Mouse (Mus musculus): ENCODE results near the gene Olfr324. TPM values are rescaled to one million over a fixed set of nuclear protein-coding genes. Genes with fewer than 3 reads are reported as not detected.
A peak's percentile ranks its signal among the peaks of the same experiment; 100 is the strongest.

Gene Olfr324
- total RNA-seq (2014; rRNA removed) (0.26 and 0.54 TPM in 2 replicates), polyA plus RNA-seq (2015; fragmentation: Nextera tagmentation; extraction: Ambion mirVana) (0.05 and 0.13 TPM in 2 replicates)

- 84% methylated on average over 6 of the region's 6 CpGs for WGBS
- Histone ChIP-seq H3K9me3 (ENCODE audit: low read length) (no peaks in the 10 kb centered on the region), H3K4me3 (ENCODE audit: low read length) (no peak within 1 kb of the TSS), H3K9ac (replicated peaks; ENCODE audit: low read length) (no peak within 1 kb of the TSS), H3K4me1 (ENCODE audit: insufficient read depth, low read length) (no peaks in the 10 kb centered on the region), H3K27me3 (ENCODE audit: insufficient read depth, low read length) (no peaks in the 10 kb centered on the region), H3K4me2 (ENCODE audit: low read depth, low read length) (no peak within 1 kb of the TSS), H3K36me3 (ENCODE audit: insufficient read depth, low read length) (no peaks in the 10 kb centered on the region), H3K27ac (no peak within 1 kb of the TSS)
- ATAC-seq (no peak), DNase-seq (ENCODE audit: low spot score) (no peak)
- TF ChIP-seq CTCF (IDR thresholded peaks at IDR 0.05; ENCODE audit: low read depth) = no peak
Observed at GRCm38 (mm10) chr11:58594814-58595213, at the start of gene Olfr324. Gene Olfr324 (plus strand): TSS chr11:58595114.

GRCm38 (mm10) chr11:58546322-58546721 lies 48.6 kb upstream of the Olfr324 start, which contains the start of gene Olfr329-ps:
Gene Olfr329-ps (minus strand): TSS chr11:58546422.
- Histone ChIP-seq H3K4me3 (ENCODE audit: low read length) (no peak within 1 kb of the TSS), H3K27ac (no peak within 1 kb of the TSS), H3K9ac (replicated peaks; ENCODE audit: low read length) (no peak within 1 kb of the TSS), H3K4me1 (ENCODE audit: insufficient read depth, low read length) (no peaks in the 10 kb centered on the region), H3K27me3 (ENCODE audit: insufficient read depth, low read length) (no peaks in the 10 kb centered on the region), H3K4me2 (ENCODE audit: low read depth, low read length) (no peak within 1 kb of the TSS), H3K9me3 (ENCODE audit: low read length) (no peaks in the 10 kb centered on the region), H3K36me3 (ENCODE audit: insufficient read depth, low read length) (no peaks in the 10 kb centered on the region)
- ATAC-seq (no peak), DNase-seq (ENCODE audit: low spot score) (no peak)
- 83% methylated on average over 5 of the region's 5 CpGs for WGBS
- TF ChIP-seq CTCF (IDR thresholded peaks at IDR 0.05; ENCODE audit: low read depth) = no peak

GRCm38 (mm10) chr11:58555536-58555935 lies 39.4 kb upstream of the Olfr324 start, which contains the start of gene Olfr328:
Gene Olfr328 (minus strand): TSS chr11:58555636.
- Histone ChIP-seq H3K4me2 (ENCODE audit: low read depth, low read length) (no peak within 1 kb of the TSS), H3K27ac (no peak within 1 kb of the TSS), H3K4me1 (ENCODE audit: insufficient read depth, low read length) (no peaks in the 10 kb centered on the region), H3K4me3 (ENCODE audit: low read length) (no peak within 1 kb of the TSS), H3K27me3 (ENCODE audit: insufficient read depth, low read length) (no peaks in the 10 kb centered on the region), H3K36me3 (ENCODE audit: insufficient read depth, low read length) (no peaks in the 10 kb centered on the region), H3K9ac (replicated peaks; ENCODE audit: low read length) (no peak within 1 kb of the TSS), H3K9me3 (ENCODE audit: low read length) (no peaks in the 10 kb centered on the region)
- WGBS = 71% methylated on average over 1 of the region's 1 CpGs
- DNase-seq (ENCODE audit: low spot score) (no peak), ATAC-seq (no peak)
- TF ChIP-seq CTCF (IDR thresholded peaks at IDR 0.05; ENCODE audit: low read depth) = no peak

GRCm38 (mm10) chr11:58570405-58570804 lies 24.5 kb upstream of the Olfr324 start, which contains the start of gene Olfr224:
Gene Olfr224 (minus strand): TSS chr11:58570553.
- no peak within 1 kb of the TSS for H3K4me3 ChIP-seq (ENCODE audit: low read length)
- no peaks in the 10 kb centered on the region for H3K4me1 ChIP-seq (ENCODE audit: insufficient read depth, low read length)
- no peaks in the 10 kb centered on the region for H3K9me3 ChIP-seq (ENCODE audit: low read length)
- no peaks in the 10 kb centered on the region for H3K36me3 ChIP-seq (ENCODE audit: insufficient read depth, low read length)
- DNase-seq (ENCODE audit: low spot score) = no peak
- H3K27me3 ChIP-seq (ENCODE audit: insufficient read depth, low read length) = no peaks in the 10 kb centered on the region
- H3K9ac ChIP-seq (replicated peaks; ENCODE audit: low read length) = no peak within 1 kb of the TSS
- WGBS = 70% methylated on average over 5 of the region's 5 CpGs
- no peak within 1 kb of the TSS for H3K4me2 ChIP-seq (ENCODE audit: low read depth, low read length)
- TF ChIP-seq CTCF (IDR thresholded peaks at IDR 0.05; ENCODE audit: low read depth) = no peak
- ATAC-seq = no peak
- H3K27ac ChIP-seq = no peak within 1 kb of the TSS

GRCm38 (mm10) chr11:58577430-58577829 lies 17.5 kb upstream of the Olfr324 start, which contains the start of gene Olfr325:
Gene Olfr325 (plus strand): TSS chr11:58577730.
- no peak for ATAC-seq

GRCm38 (mm10) chr11:58578636-58579035 lies 16.3 kb upstream of the Olfr324 start:
- no peaks in the 10 kb centered on the region for H3K9me3 ChIP-seq (ENCODE audit: low read length)
- no peak for TF ChIP-seq CTCF (IDR thresholded peaks at IDR 0.05; ENCODE audit: low read depth)
- no peak overlapping the region for H3K4me3 ChIP-seq (ENCODE audit: low read length)
- no peak overlapping the region for H3K27ac ChIP-seq
- H3K27me3 ChIP-seq (ENCODE audit: insufficient read depth, low read length) = no peaks in the 10 kb centered on the region
- peak; percentile 55 for DNase-seq (ENCODE audit: low spot score)
- no peak overlapping the region for H3K4me2 ChIP-seq (ENCODE audit: low read depth, low read length)
- no peak for ATAC-seq
- no peaks in the 10 kb centered on the region for H3K36me3 ChIP-seq (ENCODE audit: insufficient read depth, low read length)
- H3K9ac ChIP-seq (replicated peaks; ENCODE audit: low read length) = no peak overlapping the region
- H3K4me1 ChIP-seq (ENCODE audit: insufficient read depth, low read length) = no peaks in the 10 kb centered on the region
- WGBS = 55% methylated on average over 8 of the region's 8 CpGs

More at GRCm38 (mm10) chr11:58577430-58577829, 17.5 kb upstream of the Olfr324 start, which contains the start of gene Olfr325:
- Histone ChIP-seq H3K4me3 (ENCODE audit: low read length) (no peak within 1 kb of the TSS), H3K27ac (no peak within 1 kb of the TSS), H3K4me1 (ENCODE audit: insufficient read depth, low read length) (no peaks in the 10 kb centered on the region), H3K9ac (replicated peaks; ENCODE audit: low read length) (no peak within 1 kb of the TSS), H3K9me3 (ENCODE audit: low read length) (no peaks in the 10 kb centered on the region), H3K4me2 (ENCODE audit: low read depth, low read length) (no peak within 1 kb of the TSS), H3K27me3 (ENCODE audit: insufficient read depth, low read length) (no peaks in the 10 kb centered on the region), H3K36me3 (ENCODE audit: insufficient read depth, low read length) (no peaks in the 10 kb centered on the region)
- DNase-seq (ENCODE audit: low spot score) = no peak
- no peak for TF ChIP-seq CTCF (IDR thresholded peaks at IDR 0.05; ENCODE audit: low read depth)
- WGBS = 79% methylated on average over 1 of the region's 1 CpGs

GRCm38 (mm10) chr11:58587898-58588348 lies 7.0 kb upstream of the Olfr324 start:
- no peak overlapping the region for H3K4me3 ChIP-seq (ENCODE audit: low read length)
- 66% methylated on average over 7 of the region's 7 CpGs for WGBS
- H3K27me3 ChIP-seq (ENCODE audit: insufficient read depth, low read length) = no peaks in the 10 kb centered on the region
- H3K4me1 ChIP-seq (ENCODE audit: insufficient read depth, low read length) = no peaks in the 10 kb centered on the region
- no peaks in the 10 kb centered on the region for H3K9me3 ChIP-seq (ENCODE audit: low read length)
- no peak overlapping the region for H3K4me2 ChIP-seq (ENCODE audit: low read depth, low read length)
- TF ChIP-seq CTCF (IDR thresholded peaks at IDR 0.05; ENCODE audit: low read depth) = peak; percentile 85
- no peaks in the 10 kb centered on the region for H3K36me3 ChIP-seq (ENCODE audit: insufficient read depth, low read length)
- H3K9ac ChIP-seq (replicated peaks; ENCODE audit: low read length) = no peak overlapping the region
- DNase-seq (ENCODE audit: low spot score) (peak; percentile 47), ATAC-seq (no peak)
- no peak overlapping the region for H3K27ac ChIP-seq
